ENCODE assay signal across 12 mouse cellular contexts in the genomic region with DNA sequence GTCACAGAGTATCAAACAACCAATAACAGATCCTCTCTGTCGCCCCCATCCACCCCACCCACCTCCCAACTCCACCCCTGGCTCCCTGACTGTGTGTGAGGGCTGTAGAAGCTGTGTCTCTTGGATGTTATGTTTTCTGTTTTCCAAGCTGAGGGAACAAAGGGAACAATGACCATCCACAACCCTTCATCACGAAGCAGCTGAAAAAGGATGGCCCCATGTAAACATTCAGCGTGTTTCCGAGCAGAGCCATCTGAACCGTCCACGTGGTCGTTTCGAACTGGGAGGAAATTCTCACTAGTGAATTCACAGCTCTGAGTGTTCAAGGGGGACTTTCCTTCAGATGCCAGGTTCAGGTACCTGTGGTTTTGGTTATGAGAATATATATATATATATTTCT.
DNase-seq lines count a peak whose midpoint lies in the region; ATAC-seq and TF ChIP-seq lines count a peak whose summit lies in the region.
"Had no signal": no experiment of that assay in that cellular context is flagged by ENCODE, and none has a peak within 500 bp of the region (broad histone marks: within the 10 kb centered on the region; RNA-seq: fewer than 3 reads in every experiment).

No protein-coding gene starts in this region.

- no peaks in the 10 kb centered on the region for H3K36me3 ChIP-seq in heart, embryonic 10.5 days
- no peaks in the 10 kb centered on the region for H3K36me3 ChIP-seq in spleen, adult 2 months (ENCODE audit: control insufficient read depth, insufficient read depth, low read length)
- H3K36me3 ChIP-seq in lung, embryonic 16.5 days (ENCODE audit: control insufficient read depth, insufficient read depth, low read length), result no peaks in the 10 kb centered on the region
- H3K36me3 ChIP-seq: liver, embryonic 13.5 days had no signal

- H3K4me1 ChIP-seq in heart, embryonic 10.5 days, result peaks cover 23% of the 10 kb centered on the region
- peaks cover 27% of the 10 kb centered on the region for H3K4me1 ChIP-seq in spleen, adult 2 months (ENCODE audit: control insufficient read depth, insufficient read depth, insufficient read length)
- H3K4me1 ChIP-seq in lung, embryonic 16.5 days (replicated peaks; ENCODE audit: control insufficient read depth, insufficient read depth, low read length), result peaks cover 25% of the 10 kb centered on the region

- peak; percentile 61 for DNase-seq in heart, embryonic 10.5 days (ENCODE audit: low spot score)
- no peak for DNase-seq in heart, adult 8-10 months (ENCODE audit: low spot score)
- peak in 1 of 2 experiments; percentile 27 for DNase-seq in spleen, adult 2 months (ENCODE audit: low read depth in 1 of 2, low spot score in 2 of 2)
- DNase-seq in spleen, postnatal 10 days (ENCODE audit: low spot score in 2 of 2), result no peak
- DNase-seq in cerebellum, adult 9-11 months, result no peak
- no peak for DNase-seq in cerebellum, adult 9-10 months
- DNase-seq in urinary bladder, adult 18-20 months (ENCODE audit: low spot score in 2 of 2), result no peak
- DNase-seq: adrenal gland, postnatal 14 days; cerebellum, adult 8-10 months; liver, embryonic 13.5 days had no signal

- peak overlapping the region; percentile 9; the same call in 1 of the 2 replicates for H3K4me2 ChIP-seq in lung, embryonic 16.5 days (ENCODE audit: low read depth, low read length)
- H3K4me2 ChIP-seq: liver, embryonic 13.5 days had no signal

- no peak overlapping the region for H3K4me3 ChIP-seq in heart, embryonic 10.5 days
- H3K4me3 ChIP-seq in spleen, adult 2 months (ENCODE audit: extremely low read depth, insufficient read depth, insufficient read length), result no peak overlapping the region
- no peak overlapping the region for H3K4me3 ChIP-seq in lung, embryonic 16.5 days (ENCODE audit: low read length)
- H3K4me3 ChIP-seq: liver, embryonic 13.5 days; myocyte had no signal

- no peaks in the 10 kb centered on the region for H3K9me3 ChIP-seq in heart, embryonic 10.5 days
- no peaks in the 10 kb centered on the region for H3K9me3 ChIP-seq in lung, embryonic 16.5 days (ENCODE audit: control insufficient read depth, low read length)
- H3K9me3 ChIP-seq: liver, embryonic 13.5 days had no signal

- H3K27ac ChIP-seq in heart, embryonic 10.5 days, result peak overlapping the region; percentile 69; the same call in 1 of the 2 replicates
- H3K27ac ChIP-seq in spleen, adult 2 months (ENCODE audit: insufficient read depth, low read length), result peak overlapping the region; percentile 30; the same call in 1 of the 2 replicates
- H3K27ac ChIP-seq in lung, embryonic 16.5 days (ENCODE audit: low read length), result peak overlapping the region; percentile 74
- H3K27ac ChIP-seq: liver, embryonic 13.5 days had no signal

- no peak for TF ChIP-seq POLR2A in spleen, adult 2 months (IDR thresholded peaks at IDR 0.05; ENCODE audit: low read depth, low read length)

- TF ChIP-seq CTCF in spleen, adult 2 months (IDR thresholded peaks at IDR 0.05; ENCODE audit: extremely low read depth, insufficient read depth, insufficient read length, insufficient replicate concordance), result no peak

- 64% methylated on average over 8 of the region's 8 CpGs for WGBS in heart, embryonic 10.5 days
- WGBS in spleen, adult 2 months, result 38% methylated on average over 8 of the region's 8 CpGs
- 28% methylated on average over 8 of the region's 8 CpGs for WGBS in lung, embryonic 16.5 days

- peak; percentile 71 for ATAC-seq in lung, embryonic 16.5 days (ENCODE audit: low read depth)

- no peak overlapping the region for H3K9ac ChIP-seq in lung, embryonic 16.5 days (ENCODE audit: low read length)
- H3K9ac ChIP-seq: liver, embryonic 13.5 days had no signal

- H3K27me3 ChIP-seq in heart, embryonic 10.5 days (ENCODE audit: insufficient read depth, poor library complexity, severe bottlenecking), result no peaks in the 10 kb centered on the region
- H3K27me3 ChIP-seq in spleen, adult 2 months (ENCODE audit: control insufficient read depth, insufficient read depth, low read length), result no peaks in the 10 kb centered on the region
- no peaks in the 10 kb centered on the region for H3K27me3 ChIP-seq in lung, embryonic 16.5 days (ENCODE audit: control insufficient read depth, insufficient read depth, low read depth, low read length)
